Mouse (Mus musculus): ENCODE measurements around the gene Aqr. TPM values are rescaled to one million over a fixed set of nuclear protein-coding genes. Genes with fewer than 3 reads are reported as not detected.
"Not testable (repeated sequence)": the region's sequence is repeated elsewhere in the genome, so short reads cannot be mapped to it uniquely, and the experiment has no call there.

Gene Aqr
- polyA plus RNA-seq (2017; shearing (Covaris generic)): 10 to 100 TPM; 45.3 to 49.6 (median 47.4) TPM

DNA sequence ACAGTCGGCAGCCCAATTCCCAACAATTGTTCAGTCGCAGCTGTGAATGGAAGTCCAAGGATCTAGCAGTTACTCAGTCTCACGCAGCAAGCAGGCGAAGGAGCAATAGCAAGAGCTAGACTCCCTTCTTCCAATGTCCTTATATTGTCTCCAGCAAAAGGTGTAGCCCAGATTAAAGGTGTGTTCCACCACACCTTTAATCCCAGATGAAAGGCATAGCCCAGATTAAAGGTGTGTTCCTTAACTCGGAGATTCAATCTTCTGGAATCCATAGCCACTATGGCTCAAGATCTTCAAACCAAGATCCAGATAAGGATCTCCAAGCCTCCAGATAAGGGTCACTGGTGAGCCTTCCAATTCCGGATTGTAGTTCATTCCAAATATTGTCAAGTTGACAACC, at the start of gene Aqr:
Gene Aqr (minus strand): TSS at position 101 of the 400 bp plus-strand sequence.
- ATAC-seq: not testable (repeated sequence)

- ATAC-seq: no peak
These were observed 49.7 kb upstream of the Aqr start for GRCm38 (mm10) chr2:114236566-114236965.

GRCm38 (mm10) chr2:114235584-114235983, 48.8 kb upstream of the Aqr start:
- ATAC-seq: no peak

DNA sequence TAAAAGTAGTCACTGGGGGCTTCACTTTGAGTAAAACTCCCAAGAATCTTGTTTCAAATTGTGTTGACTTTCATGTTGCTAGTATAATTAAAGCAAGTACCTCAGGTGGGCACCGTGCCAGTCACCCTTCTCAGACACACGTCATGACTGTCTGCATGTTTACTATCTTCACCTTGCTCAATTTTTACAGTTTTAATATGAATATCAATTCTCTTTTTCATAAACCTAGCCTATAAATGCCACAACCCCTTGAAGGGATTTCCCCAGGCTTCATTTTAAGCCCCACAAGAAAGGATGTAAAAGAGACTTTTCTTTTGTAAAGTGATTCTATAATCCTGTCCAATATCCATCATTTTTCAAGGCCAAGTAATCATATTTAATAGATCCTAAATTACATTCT, 44.4 kb upstream of the Aqr start:
- peak; percentile 60 for ATAC-seq

DNA sequence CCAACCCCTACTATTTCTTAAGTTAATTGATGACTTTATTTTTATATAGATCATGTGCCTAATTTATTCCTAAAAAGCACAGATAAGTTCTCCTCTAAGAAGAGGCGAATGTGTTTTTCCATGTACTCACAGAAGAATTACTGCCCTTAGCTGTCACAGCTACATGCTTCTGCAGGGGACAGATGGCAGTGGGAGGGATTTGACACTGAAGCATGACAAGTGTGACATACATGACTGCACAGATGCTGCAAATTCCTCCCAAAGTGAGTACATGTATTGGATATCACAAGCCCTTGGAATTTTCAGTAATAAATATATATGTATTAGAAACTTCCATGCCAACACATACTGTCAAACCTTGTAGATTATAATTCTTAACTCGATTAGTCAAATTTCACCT, 41.8 kb upstream of the Aqr start:
- ATAC-seq: no peak

DNA sequence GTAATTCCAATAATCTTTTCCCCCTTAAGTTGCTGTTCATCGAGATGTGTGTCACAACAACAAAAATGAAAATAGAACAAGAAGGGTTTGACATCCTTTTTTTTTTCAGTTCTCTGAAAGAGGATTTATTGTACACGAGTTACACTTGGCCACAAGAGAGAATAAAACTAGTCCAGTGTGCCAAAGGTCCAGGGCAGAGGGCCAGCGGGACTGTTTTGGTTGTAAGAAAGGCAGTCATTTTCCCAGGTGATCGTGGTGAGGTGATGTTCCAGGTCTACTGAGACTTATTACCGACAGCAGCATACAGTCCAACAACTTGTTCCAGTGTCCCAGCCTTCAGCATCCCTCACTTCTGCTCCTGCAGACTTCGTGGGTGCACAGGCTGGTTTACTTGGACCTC, 18.2 kb upstream of the Aqr start:
- ATAC-seq: no peak

DNA sequence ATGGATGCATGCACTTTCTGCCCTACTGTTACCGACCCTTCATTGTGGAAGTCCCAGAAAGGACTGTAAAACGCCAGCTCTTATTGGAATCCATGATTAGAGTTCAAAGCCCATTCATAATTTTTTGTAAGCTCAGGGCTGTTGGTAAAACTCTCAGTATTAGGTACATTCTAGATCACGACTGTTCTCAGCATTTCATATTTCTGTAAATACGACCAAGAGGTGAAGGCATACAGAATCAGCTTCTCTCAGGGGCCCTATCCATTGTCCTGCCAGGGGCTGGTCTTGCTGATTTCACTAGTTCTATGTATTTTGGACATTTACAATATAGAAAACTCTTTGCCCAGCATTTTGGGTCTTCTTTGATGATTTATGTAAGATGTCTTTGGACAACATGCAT, 14.8 kb upstream of the Aqr start:
- no peak for ATAC-seq

- ATAC-seq: peak; percentile 86
These were observed 14.2 kb upstream of the Aqr start, which contains the start of gene Zfp770 for GRCm38 (mm10) chr2:114200932-114201559. Gene Zfp770, minus strand, starts transcription at chr2:114201469.

GRCm38 (mm10) chr2:114196421-114196820, 9.6 kb upstream of the Aqr start:
- ATAC-seq: no peak

GRCm38 (mm10) chr2:114177802-114178733, 8.8 kb downstream of the Aqr start:
- ATAC-seq: no peak

- peak; percentile 99 for ATAC-seq
These were observed 12.0 kb downstream of the Aqr start for GRCm38 (mm10) chr2:114174651-114175484.

DNA sequence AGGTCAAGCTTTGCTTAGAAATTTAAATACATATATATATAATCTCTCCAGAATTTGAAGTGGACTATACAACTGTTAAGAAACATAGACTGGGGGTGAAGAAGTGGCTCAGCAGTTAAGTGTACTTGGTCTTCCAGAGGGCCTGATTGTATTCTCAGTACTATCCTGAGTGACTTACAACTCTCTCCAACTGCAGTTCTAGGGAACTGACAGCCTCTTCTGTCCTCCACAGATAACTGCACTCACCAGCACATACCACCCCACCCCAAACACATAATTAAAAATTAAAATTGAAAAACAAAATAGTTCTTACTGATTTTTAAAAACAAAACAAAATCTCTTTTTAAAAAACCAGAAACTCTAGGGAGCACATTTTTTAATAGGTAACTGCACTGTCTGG, 13.6 kb downstream of the Aqr start:
- ATAC-seq: no peak

DNA sequence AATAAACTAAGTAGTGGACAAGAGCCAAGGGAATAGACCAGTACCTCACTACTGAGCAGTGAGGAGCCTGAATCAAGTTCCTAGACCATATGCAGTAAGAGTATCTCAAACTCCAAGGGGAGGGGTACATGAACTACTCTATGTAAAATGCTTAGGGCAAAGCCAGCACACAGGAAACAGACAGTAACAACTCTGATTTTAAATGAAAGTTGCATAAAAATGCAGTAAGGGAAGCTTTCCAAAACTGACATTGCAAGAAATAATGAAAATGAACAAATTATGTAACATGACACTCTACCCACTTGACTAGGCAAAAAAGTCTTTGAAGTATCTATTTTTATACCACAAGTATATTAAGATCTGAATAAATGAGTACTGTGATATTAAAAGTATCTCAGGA, 19.0 kb downstream of the Aqr start:
- no peak for ATAC-seq

DNA sequence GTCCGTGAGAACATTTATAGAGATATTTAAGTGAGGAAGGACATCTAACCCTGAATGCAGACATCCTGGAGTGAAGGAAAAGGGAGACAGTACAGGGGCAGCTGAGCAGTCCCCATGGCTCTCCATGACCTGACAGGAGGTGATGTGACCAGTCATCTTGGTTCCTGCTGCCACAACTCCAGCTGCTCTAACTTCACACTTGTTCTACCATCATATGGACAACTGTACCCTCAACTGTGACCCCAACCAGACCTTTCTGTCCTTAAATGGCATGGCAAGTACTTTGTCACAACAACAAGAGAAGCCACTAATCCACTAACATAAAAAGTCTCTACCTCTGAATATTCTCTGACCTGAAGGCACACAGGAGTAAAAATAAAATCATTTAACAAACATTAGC, 24.8 kb downstream of the Aqr start:
- ATAC-seq: no peak

DNA sequence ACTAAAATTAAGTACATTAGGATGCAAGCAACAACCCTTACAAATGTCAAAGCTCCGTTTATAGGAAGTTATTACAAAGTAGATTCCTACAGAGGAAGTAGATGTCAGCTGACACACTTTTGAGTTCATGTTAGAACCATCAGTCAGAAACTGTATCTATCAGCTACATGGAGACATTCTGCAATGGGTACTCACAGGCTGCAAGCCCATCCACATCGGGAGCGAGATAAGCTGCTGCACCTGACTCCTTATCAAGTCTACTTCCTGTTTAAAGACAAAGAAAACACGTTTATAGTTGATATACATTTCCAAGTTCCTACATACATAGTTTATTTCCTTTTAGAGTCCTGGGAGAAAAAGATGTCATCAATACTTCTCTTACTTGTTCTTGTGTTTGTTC, 29.5 kb downstream of the Aqr start:
- ATAC-seq: no peak

GRCm38 (mm10) chr2:114156639-114157038, 30.2 kb downstream of the Aqr start:
- no peak for ATAC-seq

- ATAC-seq: peak; percentile 79
These were observed 33.6 kb downstream of the Aqr start for GRCm38 (mm10) chr2:114153247-114153646.

GRCm38 (mm10) chr2:114146864-114147458, 39.9 kb downstream of the Aqr start:
- ATAC-seq: no peak

DNA sequence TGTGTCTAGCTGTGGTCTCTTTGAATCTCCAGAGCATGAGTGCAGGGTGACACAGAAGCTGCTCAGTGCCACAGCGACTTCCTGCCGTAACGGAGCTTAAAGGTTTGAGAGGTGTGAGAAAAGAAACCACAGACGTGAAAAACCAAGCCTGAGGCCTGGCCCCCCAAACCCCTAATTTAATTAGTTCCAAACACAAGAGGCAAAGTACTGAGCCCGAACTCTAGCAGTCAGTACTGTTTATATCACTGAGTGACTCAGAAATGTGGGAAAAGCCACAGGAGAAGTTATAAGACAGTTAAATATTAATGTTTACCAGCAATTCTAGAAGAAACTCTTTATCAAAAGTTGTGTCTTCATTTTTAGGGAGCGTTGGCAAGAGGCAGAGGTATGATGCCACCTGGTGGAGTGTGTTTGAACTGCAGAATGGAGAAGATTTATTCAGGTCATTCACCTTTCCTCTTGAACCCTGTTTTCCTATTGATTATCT, 41.5 kb downstream of the Aqr start:
- ATAC-seq: peak; percentile 96

- ATAC-seq: peak; percentile 82
These were observed 41.9 kb downstream of the Aqr start for GRCm38 (mm10) chr2:114144915-114145314.

DNA sequence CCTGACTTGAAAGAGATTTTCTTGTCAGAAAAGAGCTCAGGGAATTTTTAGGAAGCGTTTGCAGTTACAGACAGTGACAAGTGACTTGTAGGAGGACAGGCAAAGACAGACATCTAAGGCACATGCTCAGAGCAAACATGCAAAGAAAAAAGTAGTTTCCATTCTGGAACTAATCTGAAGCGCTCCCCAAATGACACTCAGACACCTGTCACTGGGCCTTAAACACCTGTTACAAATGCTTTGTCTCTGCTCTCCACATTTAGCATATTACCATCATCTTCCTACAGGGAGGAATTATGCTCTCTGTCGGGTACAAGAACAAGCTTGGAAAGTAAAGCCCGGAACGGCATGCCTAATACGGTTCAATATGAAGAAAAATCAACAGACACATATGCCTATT, 43.0 kb downstream of the Aqr start:
- ATAC-seq: no peak

DNA sequence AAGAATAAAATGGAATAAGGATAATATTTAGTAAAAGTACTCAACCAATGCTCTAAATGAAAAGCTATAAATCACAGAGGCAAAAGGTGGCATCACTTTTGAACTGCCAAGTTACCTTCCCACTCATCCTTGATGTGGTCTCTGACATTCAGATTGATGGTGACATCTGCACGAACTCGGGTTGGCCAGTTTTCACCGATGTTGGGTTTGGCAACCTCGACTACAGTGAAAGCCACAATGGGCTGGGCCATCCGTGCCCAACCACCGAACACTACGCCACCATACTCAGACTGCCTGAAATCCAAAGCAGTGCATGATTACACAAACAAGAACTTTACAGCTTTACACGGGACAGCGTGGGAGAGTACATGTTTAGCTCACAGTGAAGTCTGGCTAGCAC, 50.1 kb downstream of the Aqr start:
- no peak for ATAC-seq
